Mouse (Mus musculus): ENCODE measurements around the gene Ube4b. TPM values are rescaled to one million over a fixed set of nuclear protein-coding genes. Genes with fewer than 3 reads are reported as not detected.

Ube4b gene
- polyA plus RNA-seq, 1 experiment from 2014 or later: 68.8 TPM

GRCm38 (mm10) chr4:149306712-149307595 is 119.6 kb downstream of the Ube4b start:
- under 1% methylated on average over 65 of the region's 83 CpGs for WGBS
- ATAC-seq (ENCODE audit: insufficient read depth, low FRiP score, low TSS enrichment) (peak; percentile 43), DNase-seq (ENCODE audit: low spot score) (peak; percentile 76)
- peak overlapping the region; percentile 98 for H3K9ac ChIP-seq (ENCODE audit: low read length)
- H3K4me2 ChIP-seq (ENCODE audit: low read depth): peak overlapping the region; percentile 69
- no peaks in the 10 kb centered on the region for H3K36me3 ChIP-seq (ENCODE audit: control insufficient read depth, insufficient read depth, low read length)
- no peaks in the 10 kb centered on the region for H3K9me3 ChIP-seq (ENCODE audit: control insufficient read depth, low read length)
- peak overlapping the region; percentile 90 for H3K27ac ChIP-seq (ENCODE audit: low read depth, low read length)
- H3K27me3 ChIP-seq (ENCODE audit: control insufficient read depth, insufficient read depth, low read length): no peaks in the 10 kb centered on the region
- H3K4me1 ChIP-seq (ENCODE audit: control insufficient read depth, insufficient read depth, low read length): peaks cover 12% of the 10 kb centered on the region
- peak overlapping the region; percentile 99 for H3K4me3 ChIP-seq (ENCODE audit: low read depth, low read length)

DNA sequence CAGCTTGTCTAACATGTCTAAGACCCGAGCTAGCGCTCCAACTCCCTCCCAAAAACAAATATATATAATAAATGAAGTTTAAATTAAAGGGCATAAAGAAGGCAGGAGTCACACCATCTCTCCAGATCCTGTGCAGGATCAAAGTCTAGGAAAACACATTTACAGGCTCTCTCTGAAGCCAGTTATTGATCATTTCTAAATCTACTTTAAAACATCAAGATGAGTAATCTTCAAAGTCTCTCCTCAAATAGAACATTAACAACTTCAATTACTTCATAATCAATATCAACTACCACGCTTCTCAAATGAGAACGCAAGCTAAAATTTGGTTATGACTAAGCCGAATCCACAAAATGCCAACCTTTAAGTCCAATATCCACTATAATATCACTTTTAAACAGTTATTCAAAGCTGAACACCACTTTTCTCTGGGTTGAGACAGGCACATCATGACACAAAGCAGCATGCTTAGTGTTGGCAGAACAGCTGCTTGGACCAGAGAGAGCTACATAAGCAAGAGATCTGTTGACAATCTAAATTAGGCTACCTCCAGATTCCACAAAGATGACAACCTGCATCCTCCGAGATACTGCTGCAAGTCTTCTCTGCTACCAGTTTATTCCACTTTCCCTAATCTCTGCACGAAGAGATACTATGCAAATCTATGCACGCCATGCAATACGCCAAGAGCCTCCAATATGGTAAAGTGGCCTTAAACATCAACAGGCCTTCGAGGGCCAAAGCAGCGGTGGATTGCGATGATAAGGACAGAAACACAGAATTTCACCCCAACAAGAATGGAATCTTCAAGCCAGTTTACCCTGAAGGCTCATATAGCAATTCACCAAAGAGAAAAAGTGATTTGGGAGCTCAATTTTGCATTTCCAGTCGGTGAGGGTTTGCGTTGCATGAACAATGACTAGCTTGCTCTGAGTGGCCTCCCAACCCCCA is 120.5 kb downstream of the Ube4b start:
- Histone ChIP-seq H3K27me3 (ENCODE audit: control insufficient read depth, insufficient read depth, low read length) (no peaks in the 10 kb centered on the region), H3K4me1 (ENCODE audit: control insufficient read depth, insufficient read depth, low read length) (peaks cover 14% of the 10 kb centered on the region), H3K9me3 (ENCODE audit: control insufficient read depth, low read length) (no peaks in the 10 kb centered on the region), H3K27ac (ENCODE audit: low read depth, low read length) (peak overlapping the region; percentile 90), H3K4me3 (ENCODE audit: low read depth, low read length) (peak overlapping the region; percentile 99), H3K36me3 (ENCODE audit: control insufficient read depth, insufficient read depth, low read length) (no peaks in the 10 kb centered on the region), H3K9ac (ENCODE audit: low read length) (peak overlapping the region; percentile 98), H3K4me2 (ENCODE audit: low read depth) (peak overlapping the region; percentile 69)
- DNase-seq (ENCODE audit: low spot score): peak; percentile 22
- ATAC-seq (ENCODE audit: insufficient read depth, low FRiP score, low TSS enrichment): no peak
- whole genome bisulfite sequencing: 46% methylated on average over 14 of the region's 14 CpGs

DNA sequence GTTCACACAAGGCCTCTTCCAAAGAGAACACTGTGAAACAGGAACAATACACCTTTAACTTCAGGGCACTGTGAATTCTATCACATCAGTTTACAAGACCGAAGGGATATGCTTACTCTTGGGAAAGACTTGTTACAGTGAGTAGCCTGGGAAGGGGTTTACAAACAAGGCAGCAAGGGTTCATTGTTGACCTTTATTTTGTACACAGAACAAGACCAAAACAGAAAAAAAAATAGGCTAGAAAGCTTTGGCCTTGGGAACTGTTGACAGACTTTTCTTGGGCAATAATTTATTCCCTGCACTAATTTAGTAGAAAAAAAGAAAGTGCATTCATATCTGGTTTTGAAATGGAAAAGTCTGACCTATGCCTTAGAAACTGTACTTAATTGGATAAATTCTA is 122.1 kb downstream of the Ube4b start:
- H3K27me3 ChIP-seq (ENCODE audit: control insufficient read depth, insufficient read depth, low read length): no peaks in the 10 kb centered on the region
- 0 out of 2 replicates have a peak overlapping the region, but pooled peaks have one; percentile 1 for H3K4me2 ChIP-seq (ENCODE audit: low read depth)
- peaks cover 14% of the 10 kb centered on the region for H3K4me1 ChIP-seq (ENCODE audit: control insufficient read depth, insufficient read depth, low read length)
- H3K27ac ChIP-seq (ENCODE audit: low read depth, low read length): no peak overlapping the region
- H3K4me3 ChIP-seq (ENCODE audit: low read depth, low read length): no peak overlapping the region
- WGBS: 90% methylated on average over 1 of the region's 1 CpGs
- H3K9me3 ChIP-seq (ENCODE audit: control insufficient read depth, low read length): no peaks in the 10 kb centered on the region
- no peak for DNase-seq (ENCODE audit: low spot score)
- no peak for ATAC-seq (ENCODE audit: insufficient read depth, low FRiP score, low TSS enrichment)
- H3K36me3 ChIP-seq (ENCODE audit: control insufficient read depth, insufficient read depth, low read length): no peaks in the 10 kb centered on the region
- no peak overlapping the region for H3K9ac ChIP-seq (ENCODE audit: low read length)

DNA sequence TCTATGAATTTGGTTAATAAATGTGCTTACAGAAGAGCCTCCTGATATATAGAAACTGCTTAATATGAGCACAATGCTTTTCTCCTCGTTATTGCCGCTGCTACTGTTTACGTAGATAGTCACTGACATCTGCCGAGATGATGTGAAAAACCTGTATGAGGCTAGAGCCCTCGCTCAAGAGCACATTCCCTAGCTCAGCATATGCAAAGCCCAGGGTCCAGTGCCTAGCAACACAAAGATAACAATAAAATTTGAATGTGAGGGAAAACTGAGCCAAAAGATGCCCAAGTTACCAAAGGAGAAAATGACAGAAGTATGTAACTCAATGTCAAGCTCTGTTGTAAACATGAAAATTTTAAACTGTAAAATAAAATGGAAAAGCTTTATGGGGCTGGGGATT is 123.0 kb downstream of the Ube4b start:
- ATAC-seq (ENCODE audit: insufficient read depth, low FRiP score, low TSS enrichment) (no peak), DNase-seq (ENCODE audit: low spot score) (no peak)
- peaks cover 11% of the 10 kb centered on the region for H3K4me1 ChIP-seq (ENCODE audit: control insufficient read depth, insufficient read depth, low read length)
- no peak overlapping the region for H3K4me2 ChIP-seq (ENCODE audit: low read depth)
- H3K9ac ChIP-seq (ENCODE audit: low read length): no peak overlapping the region
- H3K9me3 ChIP-seq (ENCODE audit: control insufficient read depth, low read length): no peaks in the 10 kb centered on the region
- H3K4me3 ChIP-seq (ENCODE audit: low read depth, low read length): no peak overlapping the region
- WGBS: 67% methylated on average over 5 of the region's 5 CpGs
- no peaks in the 10 kb centered on the region for H3K36me3 ChIP-seq (ENCODE audit: control insufficient read depth, insufficient read depth, low read length)
- no peaks in the 10 kb centered on the region for H3K27me3 ChIP-seq (ENCODE audit: control insufficient read depth, insufficient read depth, low read length)
- no peak overlapping the region for H3K27ac ChIP-seq (ENCODE audit: low read depth, low read length)

- Histone ChIP-seq H3K4me1 (ENCODE audit: control insufficient read depth, insufficient read depth, low read length) (peaks cover 9% of the 10 kb centered on the region), H3K4me3 (ENCODE audit: low read depth, low read length) (no peak overlapping the region), H3K36me3 (ENCODE audit: control insufficient read depth, insufficient read depth, low read length) (no peaks in the 10 kb centered on the region), H3K4me2 (ENCODE audit: low read depth) (no peak overlapping the region), H3K9me3 (ENCODE audit: control insufficient read depth, low read length) (no peaks in the 10 kb centered on the region), H3K9ac (ENCODE audit: low read length) (no peak overlapping the region), H3K27ac (ENCODE audit: low read depth, low read length) (no peak overlapping the region), H3K27me3 (ENCODE audit: control insufficient read depth, insufficient read depth, low read length) (no peaks in the 10 kb centered on the region)
- WGBS: 85% methylated on average over 5 of the region's 5 CpGs
- DNase-seq (ENCODE audit: low spot score): no peak
- ATAC-seq (ENCODE audit: insufficient read depth, low FRiP score, low TSS enrichment): no peak
Observed at GRCm38 (mm10) chr4:149302751-149303150, 123.8 kb downstream of the Ube4b start.

- Histone ChIP-seq H3K4me3 (ENCODE audit: low read depth, low read length) (no peak overlapping the region), H3K9me3 (ENCODE audit: control insufficient read depth, low read length) (no peaks in the 10 kb centered on the region), H3K27me3 (ENCODE audit: control insufficient read depth, insufficient read depth, low read length) (no peaks in the 10 kb centered on the region), H3K9ac (ENCODE audit: low read length) (no peak overlapping the region), H3K27ac (ENCODE audit: low read depth, low read length) (no peak overlapping the region), H3K4me2 (ENCODE audit: low read depth) (no peak overlapping the region), H3K36me3 (ENCODE audit: control insufficient read depth, insufficient read depth, low read length) (no peaks in the 10 kb centered on the region), H3K4me1 (ENCODE audit: control insufficient read depth, insufficient read depth, low read length) (peaks cover 9% of the 10 kb centered on the region)
- ATAC-seq (ENCODE audit: insufficient read depth, low FRiP score, low TSS enrichment) (no peak), DNase-seq (ENCODE audit: low spot score) (no peak)
- WGBS: 57% methylated on average over 3 of the region's 3 CpGs
Observed at GRCm38 (mm10) chr4:149302136-149302535, 124.4 kb downstream of the Ube4b start.

GRCm38 (mm10) chr4:149296501-149296900 is 130.0 kb downstream of the Ube4b start:
- Histone ChIP-seq H3K9ac (ENCODE audit: low read length) (no peak overlapping the region), H3K27ac (ENCODE audit: low read depth, low read length) (no peak overlapping the region), H3K4me3 (ENCODE audit: low read depth, low read length) (no peak overlapping the region), H3K27me3 (ENCODE audit: control insufficient read depth, insufficient read depth, low read length) (no peaks in the 10 kb centered on the region), H3K4me1 (ENCODE audit: control insufficient read depth, insufficient read depth, low read length) (no peaks in the 10 kb centered on the region), H3K36me3 (ENCODE audit: control insufficient read depth, insufficient read depth, low read length) (no peaks in the 10 kb centered on the region), H3K9me3 (ENCODE audit: control insufficient read depth, low read length) (no peaks in the 10 kb centered on the region), H3K4me2 (ENCODE audit: low read depth) (no peak overlapping the region)
- no peak for ATAC-seq (ENCODE audit: insufficient read depth, low FRiP score, low TSS enrichment)
- WGBS: 91% methylated on average over 2 of the region's 2 CpGs
- DNase-seq (ENCODE audit: low spot score): no peak

- Histone ChIP-seq H3K36me3 (ENCODE audit: control insufficient read depth, insufficient read depth, low read length) (no peaks in the 10 kb centered on the region), H3K9ac (ENCODE audit: low read length) (no peak overlapping the region), H3K4me1 (ENCODE audit: control insufficient read depth, insufficient read depth, low read length) (no peaks in the 10 kb centered on the region), H3K4me2 (ENCODE audit: low read depth) (no peak overlapping the region), H3K27ac (ENCODE audit: low read depth, low read length) (no peak overlapping the region), H3K9me3 (ENCODE audit: control insufficient read depth, low read length) (no peaks in the 10 kb centered on the region), H3K27me3 (ENCODE audit: control insufficient read depth, insufficient read depth, low read length) (no peaks in the 10 kb centered on the region), H3K4me3 (ENCODE audit: low read depth, low read length) (no peak overlapping the region)
- ATAC-seq (ENCODE audit: insufficient read depth, low FRiP score, low TSS enrichment) (no peak), DNase-seq (ENCODE audit: low spot score) (no peak)
- WGBS: 77% methylated on average over 5 of the region's 5 CpGs
Observed at GRCm38 (mm10) chr4:149292984-149293383, 133.6 kb downstream of the Ube4b start.

Data from neural tube, embryonic 11.5 days (tissue).